Mouse (Mus musculus): Measurements from ENCODE around the gene Hnrnpab. TPM values are rescaled to one million over a fixed set of nuclear protein-coding genes. Genes with fewer than 3 reads are reported as not detected.
"Not testable (repeated sequence)": the region's sequence is repeated elsewhere in the genome, so short reads cannot be mapped to it uniquely, and the experiment has no call there.

Hnrnpab gene
- polyA plus RNA-seq, 1 experiment, result 639 TPM

- H3K36me3 ChIP-seq (ENCODE audit: control insufficient read depth, insufficient read depth, low read length, poor library complexity, severe bottlenecking), result peaks cover 7% of the 10 kb centered on the region
- no peaks in the 10 kb centered on the region for H3K9me3 ChIP-seq (replicated peaks; ENCODE audit: control insufficient read depth, insufficient read depth, low read length, poor library complexity, severe bottlenecking)
- H3K4me3 ChIP-seq (ENCODE audit: low read depth, low read length), result no peak overlapping the region
- H3K27me3 ChIP-seq (ENCODE audit: control insufficient read depth, insufficient read depth, low read length, poor library complexity, severe bottlenecking), result no peaks in the 10 kb centered on the region
- peaks cover 7% of the 10 kb centered on the region for H3K4me1 ChIP-seq (ENCODE audit: control insufficient read depth, insufficient read depth, low read length)
- peak overlapping the region; percentile 98 for H3K27ac ChIP-seq (ENCODE audit: insufficient read depth, low read length)
- H3K9ac ChIP-seq (ENCODE audit: low read depth, poor library complexity, severe bottlenecking), result peak overlapping the region; percentile 30; the same call in 1 of the 2 replicates
- TF ChIP-seq CTCF (IDR thresholded peaks at IDR 0.05; ENCODE audit: low read depth, low read length), result no peak
- TF ChIP-seq POLR2A (IDR thresholded peaks at IDR 0.05; ENCODE audit: insufficient read depth, low read length), result no peak
- TF ChIP-seq EP300 (IDR thresholded peaks at IDR 0.05; ENCODE audit: insufficient read depth, low read depth, low read length), result no peak
These were observed 31.9 kb upstream of the Hnrnpab start for GRCm38 (mm10) chr11:51638497-51638896.

- Histone ChIP-seq H3K4me3 (ENCODE audit: low read depth, low read length) (no peak overlapping the region), H3K27me3 (ENCODE audit: control insufficient read depth, insufficient read depth, low read length, poor library complexity, severe bottlenecking) (no peaks in the 10 kb centered on the region), H3K9ac (ENCODE audit: low read depth, poor library complexity, severe bottlenecking) (peak overlapping the region; percentile 30; the same call in 1 of the 2 replicates), H3K36me3 (ENCODE audit: control insufficient read depth, insufficient read depth, low read length, poor library complexity, severe bottlenecking) (peaks cover 7% of the 10 kb centered on the region), H3K27ac (ENCODE audit: insufficient read depth, low read length) (peak overlapping the region; percentile 98), H3K4me1 (ENCODE audit: control insufficient read depth, insufficient read depth, low read length) (peaks cover 5% of the 10 kb centered on the region), H3K9me3 (replicated peaks; ENCODE audit: control insufficient read depth, insufficient read depth, low read length, poor library complexity, severe bottlenecking) (no peaks in the 10 kb centered on the region)
- TF ChIP-seq CTCF (IDR thresholded peaks at IDR 0.05; ENCODE audit: low read depth, low read length), result no peak
- TF ChIP-seq EP300 (IDR thresholded peaks at IDR 0.05; ENCODE audit: insufficient read depth, low read depth, low read length), result peak; percentile 99
These were observed 31.3 kb upstream of the Hnrnpab start for GRCm38 (mm10) chr11:51637971-51638414.

- no peaks in the 10 kb centered on the region for H3K9me3 ChIP-seq (replicated peaks; ENCODE audit: control insufficient read depth, insufficient read depth, low read length, poor library complexity, severe bottlenecking)
- peak overlapping the region; percentile 87 for H3K9ac ChIP-seq (ENCODE audit: low read depth, poor library complexity, severe bottlenecking)
- no peaks in the 10 kb centered on the region for H3K27me3 ChIP-seq (ENCODE audit: control insufficient read depth, insufficient read depth, low read length, poor library complexity, severe bottlenecking)
- 0 out of 2 replicates have a peak, but pooled peaks cover 3% of the 10 kb centered on the region for H3K36me3 ChIP-seq (ENCODE audit: control insufficient read depth, insufficient read depth, low read length, poor library complexity, severe bottlenecking)
- peaks cover 5% of the 10 kb centered on the region for H3K4me1 ChIP-seq (ENCODE audit: control insufficient read depth, insufficient read depth, low read length)
- H3K4me3 ChIP-seq (ENCODE audit: low read depth, low read length), result peak overlapping the region; percentile 76
- peak overlapping the region; percentile 88 for H3K27ac ChIP-seq (ENCODE audit: insufficient read depth, low read length)
- no peak for TF ChIP-seq POLR2A (IDR thresholded peaks at IDR 0.05; ENCODE audit: insufficient read depth, low read length)
- TF ChIP-seq EP300 (IDR thresholded peaks at IDR 0.05; ENCODE audit: insufficient read depth, low read depth, low read length), result no peak
- TF ChIP-seq CTCF (IDR thresholded peaks at IDR 0.05; ENCODE audit: low read depth, low read length), result peak; percentile 12
These were observed 29.7 kb upstream of the Hnrnpab start for GRCm38 (mm10) chr11:51636323-51636684.

GRCm38 (mm10) chr11:51635525-51636322, 29.1 kb upstream of the Hnrnpab start, which contains the start of gene Rmnd5b:
Gene Rmnd5b (minus strand): TSS chr11:51635896.
- Histone ChIP-seq H3K4me1 (ENCODE audit: control insufficient read depth, insufficient read depth, low read length) (peaks cover 1% of the 10 kb centered on the region), H3K9ac (ENCODE audit: low read depth, poor library complexity, severe bottlenecking) (peak within 1 kb of the TSS; percentile 87), H3K27ac (ENCODE audit: insufficient read depth, low read length) (peak within 1 kb of the TSS; percentile 88), H3K9me3 (replicated peaks; ENCODE audit: control insufficient read depth, insufficient read depth, low read length, poor library complexity, severe bottlenecking) (no peaks in the 10 kb centered on the region), H3K36me3 (ENCODE audit: control insufficient read depth, insufficient read depth, low read length, poor library complexity, severe bottlenecking) (0 out of 2 replicates have a peak, but pooled peaks cover 3% of the 10 kb centered on the region), H3K4me3 (ENCODE audit: low read depth, low read length) (peak within 1 kb of the TSS; percentile 76), H3K27me3 (ENCODE audit: control insufficient read depth, insufficient read depth, low read length, poor library complexity, severe bottlenecking) (no peaks in the 10 kb centered on the region)
- TF ChIP-seq CTCF (IDR thresholded peaks at IDR 0.05; ENCODE audit: low read depth, low read length), result no peak
- TF ChIP-seq EP300 (IDR thresholded peaks at IDR 0.05; ENCODE audit: insufficient read depth, low read depth, low read length), result 0 out of 2 replicates have a peak, but pooled peaks have one; percentile 40

GRCm38 (mm10) chr11:51635127-51635524, 28.5 kb upstream of the Hnrnpab start:
- Histone ChIP-seq H3K4me1 (ENCODE audit: control insufficient read depth, insufficient read depth, low read length) (no peaks in the 10 kb centered on the region), H3K9ac (ENCODE audit: low read depth, poor library complexity, severe bottlenecking) (peak overlapping the region; percentile 87), H3K27ac (ENCODE audit: insufficient read depth, low read length) (peak overlapping the region; percentile 88), H3K4me3 (ENCODE audit: low read depth, low read length) (peak overlapping the region; percentile 76), H3K27me3 (ENCODE audit: control insufficient read depth, insufficient read depth, low read length, poor library complexity, severe bottlenecking) (no peaks in the 10 kb centered on the region), H3K9me3 (replicated peaks; ENCODE audit: control insufficient read depth, insufficient read depth, low read length, poor library complexity, severe bottlenecking) (no peaks in the 10 kb centered on the region), H3K36me3 (ENCODE audit: control insufficient read depth, insufficient read depth, low read length, poor library complexity, severe bottlenecking) (0 out of 2 replicates have a peak, but pooled peaks cover 3% of the 10 kb centered on the region)
- no peak for TF ChIP-seq POLR2A (IDR thresholded peaks at IDR 0.05; ENCODE audit: insufficient read depth, low read length)
- TF ChIP-seq CTCF (IDR thresholded peaks at IDR 0.05; ENCODE audit: low read depth, low read length), result no peak
- TF ChIP-seq EP300 (IDR thresholded peaks at IDR 0.05; ENCODE audit: insufficient read depth, low read depth, low read length), result no peak

GRCm38 (mm10) chr11:51633721-51634120, 27.1 kb upstream of the Hnrnpab start:
- no peak for TF ChIP-seq CTCF (IDR thresholded peaks at IDR 0.05; ENCODE audit: low read depth, low read length)
- no peak for TF ChIP-seq POLR2A (IDR thresholded peaks at IDR 0.05; ENCODE audit: insufficient read depth, low read length)
- no peak for TF ChIP-seq EP300 (IDR thresholded peaks at IDR 0.05; ENCODE audit: insufficient read depth, low read depth, low read length)
- peak overlapping the region; percentile 48; the same call in 1 of the 2 replicates for H3K4me3 ChIP-seq (ENCODE audit: low read depth, low read length)
- H3K4me1 ChIP-seq (ENCODE audit: control insufficient read depth, insufficient read depth, low read length), result no peaks in the 10 kb centered on the region
- H3K9ac ChIP-seq (ENCODE audit: low read depth, poor library complexity, severe bottlenecking), result peak overlapping the region; percentile 87; the same call in 1 of the 2 replicates
- no peaks in the 10 kb centered on the region for H3K27me3 ChIP-seq (ENCODE audit: control insufficient read depth, insufficient read depth, low read length, poor library complexity, severe bottlenecking)
- H3K9me3 ChIP-seq (replicated peaks; ENCODE audit: control insufficient read depth, insufficient read depth, low read length, poor library complexity, severe bottlenecking), result no peaks in the 10 kb centered on the region
- peak overlapping the region; percentile 88 for H3K27ac ChIP-seq (ENCODE audit: insufficient read depth, low read length)
- H3K36me3 ChIP-seq (ENCODE audit: control insufficient read depth, insufficient read depth, low read length, poor library complexity, severe bottlenecking), result peaks cover 10% of the 10 kb centered on the region

GRCm38 (mm10) chr11:51633200-51633599, 26.6 kb upstream of the Hnrnpab start:
- H3K9me3 ChIP-seq (replicated peaks; ENCODE audit: control insufficient read depth, insufficient read depth, low read length, poor library complexity, severe bottlenecking); H3K4me1 ChIP-seq (ENCODE audit: control insufficient read depth, insufficient read depth, low read length); H3K9ac ChIP-seq (ENCODE audit: low read depth, poor library complexity, severe bottlenecking); H3K27me3 ChIP-seq (ENCODE audit: control insufficient read depth, insufficient read depth, low read length, poor library complexity, severe bottlenecking); H3K4me3 ChIP-seq (ENCODE audit: low read depth, low read length): not testable (repeated sequence)
- Histone ChIP-seq H3K27ac (ENCODE audit: insufficient read depth, low read length) (0 out of 2 replicates have a peak overlapping the region, but pooled peaks have one; percentile 88), H3K36me3 (ENCODE audit: control insufficient read depth, insufficient read depth, low read length, poor library complexity, severe bottlenecking) (peaks cover 13% of the 10 kb centered on the region)
